Mouse (Mus musculus) stomach, postnatal 0 days (tissue): ENCODE data around the gene Csnk1e.

Source experiments
- CTCF ChIP-seq: IDR thresholded peaks from 2 replicates; pipeline ENCODE4 v1.5.1; 2016; ENCODE audit warnings: antibody characterized with exemption, low read depth, mild to moderate bottlenecking, moderate library complexity
- EP300 ChIP-seq: optimal IDR thresholded peaks from 2 replicates; pipeline ENCODE3; 2016; ENCODE audit warnings: antibody characterized with exemption

GRCm38 (mm10) chr15:79396736-79397135 lies 58.6 kb downstream of the Csnk1e start:
- TF ChIP-seq EP300 (no peak), CTCF (peak; percentile 70)
